Mouse (Mus musculus): Measurements from ENCODE around the gene Gm4847.

DNA sequence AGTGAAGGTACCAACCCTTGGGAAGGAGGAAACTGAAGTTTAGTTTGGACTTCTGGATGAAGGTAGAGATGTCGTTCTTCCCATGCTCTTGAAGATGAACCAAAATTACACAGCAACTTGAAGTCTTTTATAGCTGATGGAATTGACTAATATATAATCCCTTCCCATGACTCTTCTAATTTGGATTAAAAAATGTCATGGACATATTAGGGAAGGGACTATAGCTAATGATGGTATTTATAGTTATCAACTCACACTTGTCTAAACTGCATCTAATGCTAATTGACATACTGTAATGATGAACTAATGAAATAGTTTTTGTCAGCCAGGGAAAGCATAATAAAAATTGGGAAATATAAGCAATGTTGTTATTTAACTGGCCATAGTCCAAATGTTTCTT is 34.3 kb upstream of the Gm4847 start, which contains the start of gene Fmo9:
- TF ChIP-seq CTCF (IDR thresholded peaks at IDR 0.05; ENCODE audit: control insufficient read depth, insufficient read depth, insufficient replicate concordance, low read depth, low read length) (no peak), POLR2A (IDR thresholded peaks at IDR 0.05; ENCODE audit: control insufficient read depth, low read depth, low read length) (no peak)
